Mouse (Mus musculus) spleen, adult 10 weeks (tissue): ENCODE results near the gene Gm648. TPM values are rescaled to one million over a fixed set of nuclear protein-coding genes. Genes with fewer than 3 reads are reported as not detected.

Source experiments
- polyA plus RNA-seq: library from polyadenylated mRNA; stranded (reverse); fragments of 350-450 nt; fragmentation: Illumina TruSeq; extraction: RNeasy Lipid Tissue Mini Kit (QIAGEN cat#74804); gene quantifications from one replicate; pipeline ENCODE4 v1.2.3, GENCODE M21; 2015; ENCODE audit warnings: low replicate concordance; ENCODE audit not compliant: insufficient read depth

Gm648 gene
- polyA plus RNA-seq: not detected

DNA sequence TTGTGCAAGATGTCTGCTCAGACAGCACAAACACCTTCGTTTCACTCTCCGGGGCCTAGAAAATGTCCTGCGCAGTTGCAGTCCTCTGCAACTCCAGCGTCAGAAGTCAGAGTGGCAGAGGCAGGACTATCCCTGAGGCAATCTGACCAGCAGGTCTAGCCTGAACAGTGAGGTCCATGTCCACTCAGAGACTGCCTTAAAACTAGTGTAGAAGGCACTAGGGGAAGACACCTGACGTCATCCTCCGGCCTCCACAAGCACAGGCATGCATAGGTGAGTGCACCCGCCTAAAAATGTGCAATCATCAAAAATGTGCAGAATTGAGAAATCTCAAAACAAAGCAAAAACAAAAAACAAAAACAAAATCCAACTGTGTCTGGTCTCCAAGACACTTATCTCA, at the start of gene Gm648:
Gene Gm648 (minus strand): TSS at position 101 of the 400 bp plus-strand sequence.

DNA sequence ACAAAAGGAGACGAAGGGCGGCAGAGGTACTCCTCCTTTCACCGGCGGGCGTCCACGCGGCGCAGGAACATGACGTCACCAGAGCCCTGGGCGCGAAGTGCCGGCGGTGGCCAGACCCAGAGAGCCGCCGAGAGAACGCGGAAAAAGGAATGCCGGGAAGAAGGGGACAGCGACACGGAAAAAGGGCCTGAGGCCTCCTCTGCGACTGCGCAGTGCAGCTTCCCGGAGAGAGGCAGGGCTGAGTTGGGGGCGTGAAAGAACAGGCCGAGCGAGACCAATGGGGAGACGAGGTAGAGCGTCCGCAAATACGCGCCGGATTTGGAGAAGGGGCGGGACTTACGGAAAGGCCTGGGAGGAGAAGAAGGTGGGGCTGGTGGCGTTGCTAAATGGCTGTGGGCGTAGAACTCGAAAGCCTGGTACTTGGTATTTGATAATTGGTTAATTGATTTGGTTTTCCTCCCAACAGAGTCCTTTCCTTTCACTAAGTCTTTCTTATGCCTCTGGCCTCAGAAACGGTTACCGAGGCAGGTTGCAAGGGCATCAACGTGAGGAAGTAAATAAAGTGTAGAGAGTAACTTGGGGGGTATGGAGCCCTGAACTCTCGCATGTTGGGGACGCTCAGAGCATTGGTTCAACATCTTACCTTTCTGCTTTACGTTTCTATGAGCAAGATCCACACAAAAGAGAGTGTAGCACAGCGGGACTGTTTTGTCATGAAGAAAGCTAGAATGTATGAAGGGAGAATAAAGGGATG, 48.7 kb upstream of the Gm648 start, which contains the start of gene Mmgt1:
Gene Mmgt1 (minus strand): TSS at position 183 of the 754 bp plus-strand sequence.

DNA sequence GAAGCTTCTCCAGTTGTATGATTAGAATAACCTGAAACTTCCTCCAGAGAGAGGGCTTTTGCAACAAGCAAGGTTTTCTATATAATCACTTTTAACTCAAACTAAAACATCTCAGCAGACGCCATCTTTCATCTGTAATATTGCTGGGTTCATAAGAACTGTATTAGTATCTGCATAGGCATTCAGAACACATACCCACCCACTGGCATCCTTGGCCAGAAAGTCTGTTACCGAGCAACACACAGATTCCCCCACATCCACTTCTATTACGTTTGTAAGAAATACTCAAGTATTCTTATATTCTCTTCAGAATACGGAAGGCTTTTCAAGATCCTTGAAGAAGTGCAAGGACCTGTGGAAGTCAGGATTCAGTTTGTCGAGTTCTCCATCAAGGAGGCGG, 25.0 kb downstream of the Gm648 start, which contains the start of gene Gm10477:
Gene Gm10477 (plus strand): TSS at position 301 of the 400 bp plus-strand sequence.

Other genes starting within 250 kb of the Gm648 start
- gene Zfp449, start 203.2 kb downstream of the Gm648 start, polyA plus RNA-seq: 0.99 TPM
- gene Smim10l2a, start 175.0 kb downstream of the Gm648 start, polyA plus RNA-seq: 0.28 TPM
- not detected for gene Gm2174, start 101.6 kb downstream of the Gm648 start, polyA plus RNA-seq
- gene Ints6l, start 94.7 kb downstream of the Gm648 start, polyA plus RNA-seq: 89.4 TPM
- gene Gm10477, start 24.9 kb downstream of the Gm648 start, polyA plus RNA-seq: not detected
- gene Mmgt1, start 48.5 kb upstream of the Gm648 start, polyA plus RNA-seq: 22.7 TPM
- 19.3 TPM for gene Slc9a6, start 60.2 kb upstream of the Gm648 start, polyA plus RNA-seq
- 29.7 TPM for gene Fhl1, start 182.2 kb upstream of the Gm648 start, polyA plus RNA-seq